Mouse (Mus musculus): Measurements from ENCODE around the gene Map1s.

Gene Map1s

GRCm38 (mm10) chr8:70898661-70899198 lies 7.0 kb upstream of the Map1s start:
- DNase-seq (ENCODE audit: low spot score): no peak

GRCm38 (mm10) chr8:70899226-70899625 lies 6.5 kb upstream of the Map1s start:
- DNase-seq (ENCODE audit: low spot score): no peak

GRCm38 (mm10) chr8:70900872-70901387 lies 4.8 kb upstream of the Map1s start:
- DNase-seq (ENCODE audit: low spot score): no peak

- no peak for DNase-seq (ENCODE audit: low spot score)
These were observed 3.5 kb upstream of the Map1s start for GRCm38 (mm10) chr8:70902211-70902610.

GRCm38 (mm10) chr8:70903112-70903511 lies 2.6 kb upstream of the Map1s start:
- no peak for DNase-seq (ENCODE audit: low spot score)

- no peak for DNase-seq (ENCODE audit: low spot score)
These were observed 2.1 kb upstream of the Map1s start for GRCm38 (mm10) chr8:70903582-70903981.

- no peak for DNase-seq (ENCODE audit: low spot score)
These were observed 1.2 kb upstream of the Map1s start for GRCm38 (mm10) chr8:70904532-70904931.

GRCm38 (mm10) chr8:70905463-70905830 lies 285 bp upstream of the Map1s start:
- no peak for DNase-seq (ENCODE audit: low spot score)

GRCm38 (mm10) chr8:70907518-70907917 lies 1.8 kb downstream of the Map1s start:
- no peak for DNase-seq (ENCODE audit: low spot score)

- DNase-seq (ENCODE audit: low spot score): no peak
These were observed 5.9 kb downstream of the Map1s start for GRCm38 (mm10) chr8:70911596-70911995.

GRCm38 (mm10) chr8:70912955-70913354 lies 7.2 kb downstream of the Map1s start:
- no peak for DNase-seq (ENCODE audit: low spot score)

GRCm38 (mm10) chr8:70913523-70913922 lies 7.8 kb downstream of the Map1s start:
- DNase-seq (ENCODE audit: low spot score): no peak

- no peak for DNase-seq (ENCODE audit: low spot score)
These were observed 9.0 kb downstream of the Map1s start for GRCm38 (mm10) chr8:70914704-70915103.

- no peak for DNase-seq (ENCODE audit: low spot score)
These were observed 14.6 kb downstream of the Map1s start for GRCm38 (mm10) chr8:70920049-70920922.

GRCm38 (mm10) chr8:70924151-70924550 lies 18.4 kb downstream of the Map1s start:
- DNase-seq (ENCODE audit: low spot score): no peak

GRCm38 (mm10) chr8:70925754-70926153 lies 20.0 kb downstream of the Map1s start:
- DNase-seq (ENCODE audit: low spot score): no peak

GRCm38 (mm10) chr8:70926396-70926795 lies 20.7 kb downstream of the Map1s start:
- DNase-seq (ENCODE audit: low spot score): no peak

- no peak for DNase-seq (ENCODE audit: low spot score)
These were observed 22.4 kb downstream of the Map1s start for GRCm38 (mm10) chr8:70928096-70928495.

- no peak for DNase-seq (ENCODE audit: low spot score)
These were observed 23.1 kb downstream of the Map1s start for GRCm38 (mm10) chr8:70928778-70929322.

- no peak for DNase-seq (ENCODE audit: low spot score)
These were observed 26.0 kb downstream of the Map1s start for GRCm38 (mm10) chr8:70931731-70932130.

- no peak for DNase-seq (ENCODE audit: low spot score)
These were observed 27.3 kb downstream of the Map1s start for GRCm38 (mm10) chr8:70933036-70933435.

- no peak for DNase-seq (ENCODE audit: low spot score)
These were observed 29.1 kb downstream of the Map1s start for GRCm38 (mm10) chr8:70934786-70935185.

- no peak for DNase-seq (ENCODE audit: low spot score)
These were observed 31.5 kb downstream of the Map1s start for GRCm38 (mm10) chr8:70937200-70937599.

Data from retina, embryonic 14.5 days (tissue).